Mouse (Mus musculus): Measurements from ENCODE around the gene Sdk2.

DNA sequence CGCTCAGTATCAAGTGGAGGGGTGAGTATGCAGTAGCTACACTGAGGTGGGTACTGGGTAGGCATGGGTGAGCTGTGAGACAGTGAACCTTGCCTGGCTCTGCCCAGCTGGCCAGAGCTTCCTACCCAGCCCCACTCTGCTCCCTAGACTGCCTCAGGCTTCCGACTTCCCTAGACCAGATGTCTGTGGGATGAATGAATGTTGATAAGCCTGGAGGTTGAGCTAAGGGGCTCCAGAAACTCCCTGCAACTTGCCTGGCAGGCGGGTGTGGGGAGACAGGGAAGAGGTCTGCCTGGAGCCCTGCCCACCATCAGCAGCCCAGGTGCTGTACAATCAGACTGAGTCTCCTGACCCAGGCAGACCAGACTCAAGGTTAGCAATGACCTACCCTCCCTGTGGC lies 139.0 kb downstream of the Sdk2 start:
- no peak for TF ChIP-seq CTCF (IDR thresholded peaks at IDR 0.05)
- TF ChIP-seq EP300 (IDR thresholded peaks at IDR 0.05), result no peak
